ENCODE assay signal across 30 mouse cellular contexts in genomic region chr4:126482951-126483350, GRCm38 (mm10). TPM values are rescaled to one million over a fixed set of nuclear protein-coding genes. Genes with fewer than 3 reads are reported as not detected.
DNase-seq lines count a peak whose midpoint lies in the region; ATAC-seq and TF ChIP-seq lines count a peak whose summit lies in the region.
"Had no signal": no experiment of that assay in that cellular context is flagged by ENCODE, and none has a peak within 500 bp of the region (broad histone marks: within the 10 kb centered on the region; RNA-seq: fewer than 3 reads in every experiment).

No protein-coding gene starts in this region.

- H3K4me1 ChIP-seq in intestine, postnatal 0 days (replicated peaks; ENCODE audit: control insufficient read depth, insufficient read depth, low read length): no peaks in the 10 kb centered on the region
- H3K4me1 ChIP-seq in intestine, embryonic 15.5 days (replicated peaks): no peaks in the 10 kb centered on the region
- peaks cover 4% of the 10 kb centered on the region for H3K4me1 ChIP-seq in testis, adult 2 months (ENCODE audit: control insufficient read depth, insufficient read depth, low read length)
- H3K4me1 ChIP-seq: embryonic facial prominence, embryonic 12.5 days; embryonic facial prominence, embryonic 15.5 days; heart, embryonic 13.5 days had no signal

- peak; percentile 38; the same call in 1 of the 2 replicates for ATAC-seq in intestine, postnatal 0 days
- ATAC-seq in intestine, embryonic 15.5 days: no peak
- ATAC-seq: activated CD4-positive, CD25-positive, alpha-beta regulatory T cell, adult 4 months; forebrain, embryonic 14.5 days; forebrain, postnatal 0 days; hindbrain, postnatal 0 days; inflammation-experienced regulatory T-cells, adult 6 months; Patski had no signal

- 72% methylated on average over 12 of the region's 12 CpGs for WGBS in intestine, postnatal 0 days
- 75% methylated on average over 12 of the region's 12 CpGs for WGBS in intestine, embryonic 15.5 days

- no peak overlapping the region for H3K9ac ChIP-seq in intestine, postnatal 0 days (ENCODE audit: low read depth, low read length)
- H3K9ac ChIP-seq in intestine, embryonic 15.5 days: no peak overlapping the region
- H3K9ac ChIP-seq: embryonic facial prominence, embryonic 12.5 days; embryonic facial prominence, embryonic 15.5 days; forebrain, postnatal 0 days; heart, embryonic 13.5 days; hindbrain, embryonic 14.5 days had no signal

- no peak for TF ChIP-seq POLR2A in testis, adult 2 months (IDR thresholded peaks at IDR 0.05; ENCODE audit: control insufficient read depth, low read depth, low read length)

- no peak for DNase-seq in testis, postnatal 10 days (ENCODE audit: low spot score)
- peak; percentile 56 for DNase-seq in R1 (ENCODE audit: low read depth, low spot score)
- no peak for DNase-seq in embryo, embryonic 10.5 days (ENCODE audit: low spot score)
- no peak for DNase-seq in spleen, adult 12 weeks (ENCODE audit: low spot score)
- DNase-seq: adrenal gland, adult 8-10 months; adrenal gland, postnatal 25 days; B cell, adult 2 months; cerebellum, adult 11-12 months; cerebellum, adult 8-10 months; cerebellum, postnatal 10 days; cerebellum, postnatal 36 days; forebrain, postnatal 0 days; gastrocnemius, adult 2 months; gastrocnemius, postnatal 14 days; heart, adult 2 months; heart, postnatal 14 days; heart, postnatal 4 days had no signal

- H3K4me3 ChIP-seq in intestine, postnatal 0 days (ENCODE audit: low read depth, low read length): no peak overlapping the region
- no peak overlapping the region for H3K4me3 ChIP-seq in intestine, embryonic 15.5 days (replicated peaks)
- H3K4me3 ChIP-seq in testis, adult 2 months (ENCODE audit: control insufficient read depth, low read depth, low read length): peak overlapping the region; percentile 38
- H3K4me3 ChIP-seq: embryonic facial prominence, embryonic 12.5 days; embryonic facial prominence, embryonic 15.5 days; gastrocnemius, adult 2 months; heart, adult 2 months; heart, embryonic 10.5 days; heart, embryonic 13.5 days had no signal

- H3K4me2 ChIP-seq in intestine, postnatal 0 days (replicated peaks; ENCODE audit: low read depth): no peak overlapping the region
- no peak overlapping the region for H3K4me2 ChIP-seq in intestine, embryonic 15.5 days (replicated peaks)
- H3K4me2 ChIP-seq: embryonic facial prominence, embryonic 12.5 days; embryonic facial prominence, embryonic 15.5 days; heart, embryonic 13.5 days; hindbrain, embryonic 14.5 days had no signal

- no peaks in the 10 kb centered on the region for H3K27me3 ChIP-seq in intestine, postnatal 0 days (replicated peaks; ENCODE audit: control insufficient read depth, insufficient read depth, low read length)
- H3K27me3 ChIP-seq in intestine, embryonic 15.5 days (replicated peaks): no peaks in the 10 kb centered on the region
- no peaks in the 10 kb centered on the region for H3K27me3 ChIP-seq in testis, adult 2 months (ENCODE audit: control insufficient read depth, insufficient read depth, low read length)
- H3K27me3 ChIP-seq: embryonic facial prominence, embryonic 12.5 days; embryonic facial prominence, embryonic 15.5 days; heart, embryonic 13.5 days had no signal

- TF ChIP-seq CTCF in intestine, postnatal 0 days (IDR thresholded peaks at IDR 0.05; ENCODE audit: low read depth): no peak
- no peak for TF ChIP-seq CTCF in testis, adult 2 months (IDR thresholded peaks at IDR 0.05; ENCODE audit: control insufficient read depth, insufficient read depth, insufficient replicate concordance, low read depth, low read length)

- H3K9me3 ChIP-seq in intestine, postnatal 0 days (ENCODE audit: control insufficient read depth): no peaks in the 10 kb centered on the region
- H3K9me3 ChIP-seq in intestine, embryonic 15.5 days: no peaks in the 10 kb centered on the region
- H3K9me3 ChIP-seq: embryonic facial prominence, embryonic 12.5 days; embryonic facial prominence, embryonic 15.5 days; heart, embryonic 10.5 days; heart, embryonic 13.5 days had no signal

- no peaks in the 10 kb centered on the region for H3K36me3 ChIP-seq in intestine, postnatal 0 days (ENCODE audit: control insufficient read depth, insufficient read depth)
- no peaks in the 10 kb centered on the region for H3K36me3 ChIP-seq in intestine, embryonic 15.5 days
- no peaks in the 10 kb centered on the region for H3K36me3 ChIP-seq in testis, adult 2 months (ENCODE audit: control insufficient read depth, insufficient read depth, low read length)
- H3K36me3 ChIP-seq: embryonic facial prominence, embryonic 12.5 days; embryonic facial prominence, embryonic 15.5 days; heart, embryonic 10.5 days; heart, embryonic 13.5 days had no signal

- no peak overlapping the region for H3K27ac ChIP-seq in intestine, postnatal 0 days (ENCODE audit: low read depth, low read length)
- no peak overlapping the region for H3K27ac ChIP-seq in intestine, embryonic 15.5 days
- H3K27ac ChIP-seq in testis, adult 2 months (ENCODE audit: control insufficient read depth, insufficient read depth, low read depth, low read length): no peak overlapping the region
- H3K27ac ChIP-seq: embryonic facial prominence, embryonic 12.5 days; embryonic facial prominence, embryonic 15.5 days; gastrocnemius, adult 2 months; heart, adult 2 months; heart, embryonic 10.5 days; heart, embryonic 13.5 days; hindbrain, embryonic 14.5 days; hindbrain, postnatal 0 days had no signal

RNA-seq across cellular contexts. Expression of gene Ago1, which starts 14.6 kb away (rescaled TPM):
- polyA plus RNA-seq in intestine, postnatal 0 days (2015; fragmentation: Nextera tagmentation; extraction: Ambion mirVana): 2.7 and 3.2 TPM in 2 replicates
- polyA plus RNA-seq in intestine, embryonic 15.5 days (2015; fragmentation: Nextera tagmentation; extraction: Ambion mirVana): 3.5 and 4.5 TPM in 2 replicates
- 3.6 and 3.7 TPM in 2 replicates for polyA plus RNA-seq in testis, adult 2 months (2012; rRNA removed)

RNA-seq across cellular contexts. Expression of gene Ago4, which starts 50.3 kb away (rescaled TPM):
- polyA plus RNA-seq in intestine, postnatal 0 days (2015; fragmentation: Nextera tagmentation; extraction: Ambion mirVana): 0.90 and 1.1 TPM in 2 replicates
- 0.97 and 1.1 TPM in 2 replicates for polyA plus RNA-seq in intestine, embryonic 15.5 days (2015; fragmentation: Nextera tagmentation; extraction: Ambion mirVana)
- polyA plus RNA-seq in testis, adult 2 months (2012; rRNA removed): 4.7 and 5.1 TPM in 2 replicates

RNA-seq across cellular contexts. Expression of gene Ago3, which starts 53.6 kb away (rescaled TPM):
- polyA plus RNA-seq in intestine, postnatal 0 days (2015; fragmentation: Nextera tagmentation; extraction: Ambion mirVana): 9.3 and 10.5 TPM in 2 replicates
- polyA plus RNA-seq in intestine, embryonic 15.5 days (2015; fragmentation: Nextera tagmentation; extraction: Ambion mirVana): 10.3 and 10.4 TPM in 2 replicates
- polyA plus RNA-seq in testis, adult 2 months (2012; rRNA removed): 14.7 and 15.5 TPM in 2 replicates
